Mouse (Mus musculus) erythroblast, embryonic 14.5 days (primary cell): Measurements from ENCODE around the gene Tbc1d8.

Experiments
- GATA1 ChIP-seq: IDR thresholded peaks from 2 replicates; pipeline ENCODE4 v1.6.1; 2012; ENCODE audit warnings: low read length, inconsistent platforms, mixed read lengths
- TAL1 ChIP-seq: IDR thresholded peaks from 3 replicates; pipeline ENCODE4 v1.6.1; 2012; ENCODE audit warnings: low read length, inconsistent platforms, mixed read lengths

DNA sequence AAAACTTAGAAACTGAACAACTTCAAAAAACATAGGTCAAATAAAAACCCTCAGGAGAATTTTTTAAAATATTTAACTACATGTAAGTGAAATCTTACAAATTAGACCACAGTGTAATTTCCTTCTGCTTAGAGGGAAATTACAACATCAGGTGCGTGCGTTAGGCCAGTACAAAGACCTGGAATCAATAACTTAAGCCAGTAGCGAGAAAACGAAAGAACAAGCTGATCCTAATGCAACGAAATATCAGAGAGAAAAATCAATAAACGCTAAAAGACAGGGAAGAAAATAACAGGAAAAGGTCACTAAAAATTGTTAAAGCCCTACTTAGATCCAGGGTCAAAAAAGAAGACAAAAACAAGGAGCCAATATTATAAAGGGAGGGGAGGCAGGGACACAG is 44.3 kb downstream of the Tbc1d8 start:
- no peak for TF ChIP-seq GATA1
- TF ChIP-seq TAL1: no peak
